ENCODE assay signal across 24 mouse cellular contexts in the genomic region with DNA sequence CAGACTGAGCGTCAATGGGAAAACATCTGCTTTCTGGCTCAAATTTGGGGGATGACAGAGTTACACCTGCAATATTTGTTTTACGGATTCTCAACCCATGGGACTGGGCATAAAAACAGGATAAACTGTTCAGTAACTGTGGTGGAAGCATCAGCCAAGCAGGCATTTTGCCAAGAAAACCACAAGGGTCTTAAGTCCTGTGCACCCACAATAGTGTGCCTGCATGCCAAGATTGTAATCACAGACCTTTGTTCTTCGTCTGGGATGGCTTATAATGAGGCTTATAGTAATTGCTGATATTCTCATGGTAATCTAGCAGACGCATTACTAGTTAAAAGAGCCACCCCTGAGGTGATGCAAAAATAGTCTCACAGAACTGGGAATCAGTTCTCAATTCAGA. TPM values are rescaled to one million over a fixed set of nuclear protein-coding genes. Genes with fewer than 3 reads are reported as not detected.
A peak's percentile ranks its signal among the peaks of the same experiment; 100 is the strongest.
DNase-seq lines count a peak whose midpoint lies in the region; ATAC-seq lines count a peak whose summit lies in the region.
"Had no signal": no experiment of that assay in that cellular context is flagged by ENCODE, and none has a peak within 500 bp of the region (broad histone marks: within the 10 kb centered on the region; RNA-seq: fewer than 3 reads in every experiment).

No protein-coding gene starts in this region.

- ATAC-seq in forebrain, embryonic 14.5 days = peak; percentile 75; the same call in 1 of the 2 replicates
- ATAC-seq in forebrain, embryonic 11.5 days (replicated peaks; ENCODE audit: low FRiP score) = no peak
- no peak for ATAC-seq in midbrain, embryonic 14.5 days (ENCODE audit: low FRiP score, low TSS enrichment)
- ATAC-seq in midbrain, embryonic 11.5 days (ENCODE audit: low FRiP score) = no peak
- peak; percentile 51; the same call in 1 of the 2 replicates for ATAC-seq in midbrain, embryonic 16.5 days
- ATAC-seq: intestine, embryonic 15.5 days had no signal

- peak; percentile 78 for DNase-seq in forebrain, embryonic 14.5 days (ENCODE audit: low spot score)
- no peak for DNase-seq in forebrain, embryonic 11.5 days (ENCODE audit: low spot score)
- peak; percentile 51 for DNase-seq in midbrain, embryonic 14.5 days
- DNase-seq in midbrain, embryonic 11.5 days (ENCODE audit: low spot score, missing footprints) = no peak
- peak; percentile 30 for DNase-seq in fat pad, adult 2 months (ENCODE audit: extremely low read depth, low read depth, low spot score)
- DNase-seq in spleen, adult 18-20 months = no peak
- DNase-seq: adrenal gland, postnatal 10 days; B cell, adult 2 months; cerebellum, adult 2 months; kidney, adult 9 months; kidney, postnatal 14 days; liver; lung, postnatal 36 days; right cerebral cortex, adult 18-20 months; thymus, adult 2 months had no signal

- peak overlapping the region; percentile 31; the same call in 1 of the 2 replicates for H3K4me2 ChIP-seq in forebrain, embryonic 14.5 days (ENCODE audit: low read length)
- H3K4me2 ChIP-seq in forebrain, embryonic 11.5 days (ENCODE audit: low read depth, low read length, severe bottlenecking) = no peak overlapping the region
- no peak overlapping the region for H3K4me2 ChIP-seq in midbrain, embryonic 14.5 days (ENCODE audit: low read length)
- no peak overlapping the region for H3K4me2 ChIP-seq in midbrain, embryonic 11.5 days
- no peak overlapping the region for H3K4me2 ChIP-seq in midbrain, embryonic 16.5 days (ENCODE audit: low read length)
- H3K4me2 ChIP-seq: intestine, embryonic 15.5 days; liver, embryonic 15.5 days; lung, embryonic 15.5 days had no signal

- H3K9ac ChIP-seq in forebrain, embryonic 14.5 days (ENCODE audit: low read length) = no peak overlapping the region
- no peak overlapping the region for H3K9ac ChIP-seq in forebrain, embryonic 11.5 days (ENCODE audit: low read length)
- H3K9ac ChIP-seq in midbrain, embryonic 14.5 days (replicated peaks; ENCODE audit: low read length) = no peak overlapping the region
- H3K9ac ChIP-seq in midbrain, embryonic 11.5 days (ENCODE audit: low read length) = no peak overlapping the region
- no peak overlapping the region for H3K9ac ChIP-seq in midbrain, embryonic 16.5 days (ENCODE audit: low read depth, low read length)
- H3K9ac ChIP-seq: intestine, embryonic 15.5 days; liver, embryonic 15.5 days; lung, embryonic 15.5 days had no signal

- no peak overlapping the region for H3K4me3 ChIP-seq in forebrain, embryonic 14.5 days (ENCODE audit: low read depth, low read length)
- H3K4me3 ChIP-seq in forebrain, embryonic 11.5 days (ENCODE audit: low read depth, low read length) = no peak overlapping the region
- H3K4me3 ChIP-seq in midbrain, embryonic 14.5 days (replicated peaks; ENCODE audit: low read depth, low read length) = no peak overlapping the region
- H3K4me3 ChIP-seq in midbrain, embryonic 11.5 days (ENCODE audit: low read depth, low read length) = no peak overlapping the region
- H3K4me3 ChIP-seq in midbrain, embryonic 16.5 days (ENCODE audit: low read depth, low read length) = no peak overlapping the region
- H3K4me3 ChIP-seq: heart, embryonic 10.5 days; intestine, embryonic 15.5 days; liver, embryonic 15.5 days; lung, embryonic 15.5 days; megakaryocyte, embryonic 14.5 days had no signal

- H3K27me3 ChIP-seq in forebrain, embryonic 14.5 days (replicated peaks; ENCODE audit: control insufficient read depth, insufficient read depth, low read length) = no peaks in the 10 kb centered on the region
- no peaks in the 10 kb centered on the region for H3K27me3 ChIP-seq in forebrain, embryonic 11.5 days (ENCODE audit: control insufficient read depth, insufficient read depth, low read length)
- H3K27me3 ChIP-seq in midbrain, embryonic 14.5 days (ENCODE audit: control insufficient read depth, insufficient read depth, low read length) = no peaks in the 10 kb centered on the region
- no peaks in the 10 kb centered on the region for H3K27me3 ChIP-seq in midbrain, embryonic 11.5 days (ENCODE audit: control insufficient read depth, insufficient read depth, low read length)
- no peaks in the 10 kb centered on the region for H3K27me3 ChIP-seq in midbrain, embryonic 16.5 days (ENCODE audit: control insufficient read depth, insufficient read depth, low read depth, low read length)
- H3K27me3 ChIP-seq: intestine, embryonic 15.5 days; liver, embryonic 15.5 days; lung, embryonic 15.5 days; megakaryocyte, embryonic 14.5 days had no signal

- H3K4me1 ChIP-seq in forebrain, embryonic 14.5 days (ENCODE audit: control insufficient read depth, insufficient read depth, low read length) = peaks cover 6% of the 10 kb centered on the region
- H3K4me1 ChIP-seq in forebrain, embryonic 11.5 days (replicated peaks; ENCODE audit: control insufficient read depth, insufficient read depth, low read length) = no peaks in the 10 kb centered on the region; the same call in 1 of the 2 replicates
- no peaks in the 10 kb centered on the region for H3K4me1 ChIP-seq in midbrain, embryonic 14.5 days (ENCODE audit: control insufficient read depth, insufficient read depth, low read length)
- no peaks in the 10 kb centered on the region for H3K4me1 ChIP-seq in midbrain, embryonic 11.5 days (ENCODE audit: control insufficient read depth, insufficient read depth, low read length)
- no peaks in the 10 kb centered on the region for H3K4me1 ChIP-seq in midbrain, embryonic 16.5 days (ENCODE audit: control insufficient read depth, insufficient read depth, low read length)
- H3K4me1 ChIP-seq: heart, embryonic 10.5 days; intestine, embryonic 15.5 days; liver, embryonic 15.5 days; lung, embryonic 15.5 days; megakaryocyte, embryonic 14.5 days had no signal

- H3K27ac ChIP-seq in forebrain, embryonic 14.5 days (ENCODE audit: low read depth, low read length) = no peak overlapping the region
- no peak overlapping the region for H3K27ac ChIP-seq in forebrain, embryonic 11.5 days (ENCODE audit: low read depth, low read length)
- H3K27ac ChIP-seq in midbrain, embryonic 14.5 days (replicated peaks; ENCODE audit: low read depth, low read length) = no peak overlapping the region
- no peak overlapping the region for H3K27ac ChIP-seq in midbrain, embryonic 11.5 days (ENCODE audit: low read depth, low read length)
- no peak overlapping the region for H3K27ac ChIP-seq in midbrain, embryonic 16.5 days (ENCODE audit: low read length)
- H3K27ac ChIP-seq: heart, embryonic 10.5 days; intestine, embryonic 15.5 days; liver, embryonic 15.5 days; lung, embryonic 15.5 days; stomach, postnatal 0 days had no signal

- H3K36me3 ChIP-seq in forebrain, embryonic 14.5 days (ENCODE audit: control insufficient read depth, insufficient read depth, low read length) = no peaks in the 10 kb centered on the region
- no peaks in the 10 kb centered on the region for H3K36me3 ChIP-seq in forebrain, embryonic 11.5 days (ENCODE audit: control insufficient read depth, insufficient read depth, low read length)
- no peaks in the 10 kb centered on the region for H3K36me3 ChIP-seq in midbrain, embryonic 14.5 days (ENCODE audit: control insufficient read depth, insufficient read depth, low read length)
- H3K36me3 ChIP-seq in midbrain, embryonic 11.5 days (ENCODE audit: control insufficient read depth, insufficient read depth, low read length) = no peaks in the 10 kb centered on the region
- H3K36me3 ChIP-seq in midbrain, embryonic 16.5 days (ENCODE audit: control insufficient read depth, insufficient read depth, low read length) = no peaks in the 10 kb centered on the region
- H3K36me3 ChIP-seq: heart, embryonic 10.5 days; intestine, embryonic 15.5 days; liver, embryonic 15.5 days; lung, embryonic 15.5 days had no signal

- H3K9me3 ChIP-seq in forebrain, embryonic 14.5 days (replicated peaks; ENCODE audit: control insufficient read depth, low read length) = no peaks in the 10 kb centered on the region
- H3K9me3 ChIP-seq in forebrain, embryonic 11.5 days (ENCODE audit: control insufficient read depth, low read length) = no peaks in the 10 kb centered on the region
- no peaks in the 10 kb centered on the region for H3K9me3 ChIP-seq in midbrain, embryonic 14.5 days (ENCODE audit: control insufficient read depth, low read length)
- H3K9me3 ChIP-seq in midbrain, embryonic 11.5 days (ENCODE audit: control insufficient read depth, low read length) = no peaks in the 10 kb centered on the region
- no peaks in the 10 kb centered on the region for H3K9me3 ChIP-seq in midbrain, embryonic 16.5 days (replicated peaks; ENCODE audit: control insufficient read depth, low read length, poor library complexity, severe bottlenecking)
- H3K9me3 ChIP-seq: heart, embryonic 10.5 days; intestine, embryonic 15.5 days; liver, embryonic 15.5 days; lung, embryonic 15.5 days had no signal

- 19% methylated on average over 4 of the region's 4 CpGs for WGBS in forebrain, embryonic 14.5 days
- WGBS in forebrain, embryonic 11.5 days = 64% methylated on average over 4 of the region's 4 CpGs
- 48% methylated on average over 4 of the region's 4 CpGs for WGBS in midbrain, embryonic 14.5 days
- 78% methylated on average over 4 of the region's 4 CpGs for WGBS in midbrain, embryonic 11.5 days
- WGBS in midbrain, embryonic 16.5 days = 39% methylated on average over 4 of the region's 4 CpGs

RNA-seq across cellular contexts. Expression of a gene that starts 41.2 kb away (rescaled TPM):
- 2.6 and 2.8 TPM in 2 replicates for polyA plus RNA-seq in forebrain, embryonic 14.5 days (2014; fragmentation: Nextera tagmentation; extraction: Ambion mirVana)
- polyA plus RNA-seq in forebrain, embryonic 11.5 days (2014; fragmentation: Nextera tagmentation; extraction: Ambion mirVana) = 0.29 and 0.31 TPM in 2 replicates
- polyA plus RNA-seq in midbrain, embryonic 14.5 days (2014; fragmentation: Nextera tagmentation; extraction: Ambion mirVana) = 1.2 and 2.0 TPM in 2 replicates
- not detected in 2 replicates for polyA plus RNA-seq in midbrain, embryonic 11.5 days (2014; fragmentation: Nextera tagmentation; extraction: Ambion mirVana)
- polyA plus RNA-seq in midbrain, embryonic 16.5 days (2015; fragmentation: Nextera tagmentation; extraction: Ambion mirVana) = 1.5 and 2.3 TPM in 2 replicates
- polyA plus RNA-seq: embryonic facial prominence, embryonic 11.5 days; intestine, embryonic 15.5 days; liver, embryonic 15.5 days; neural tube, embryonic 11.5 days; stomach, postnatal 0 days had no signal

Comparison
In these comparisons a context has a peak if more than half of its experiments do, and no peak if none do; other contexts are left out.
1. ATAC-seq: peak in forebrain, embryonic 14.5 days (single experiment) and midbrain, embryonic 16.5 days (single experiment); none in forebrain, embryonic 11.5 days (single experiment), midbrain, embryonic 14.5 days (single experiment) and midbrain, embryonic 11.5 days (single experiment).
2. DNase-seq: peak in forebrain, embryonic 14.5 days (single experiment), midbrain, embryonic 14.5 days (single experiment) and fat pad, adult 2 months (single experiment); none in forebrain, embryonic 11.5 days (single experiment), midbrain, embryonic 11.5 days (single experiment) and spleen, adult 18-20 months (0 of 2).